Mouse (Mus musculus) layer of hippocampus, adult 9-10 months (tissue): Measurements from ENCODE around the gene Ank3.

Source experiments
- DNase-seq: peaks from one replicate; pipeline ENCODE4 v3.0.0; 2022; ENCODE audit warnings: low spot score

Gene Ank3

DNA sequence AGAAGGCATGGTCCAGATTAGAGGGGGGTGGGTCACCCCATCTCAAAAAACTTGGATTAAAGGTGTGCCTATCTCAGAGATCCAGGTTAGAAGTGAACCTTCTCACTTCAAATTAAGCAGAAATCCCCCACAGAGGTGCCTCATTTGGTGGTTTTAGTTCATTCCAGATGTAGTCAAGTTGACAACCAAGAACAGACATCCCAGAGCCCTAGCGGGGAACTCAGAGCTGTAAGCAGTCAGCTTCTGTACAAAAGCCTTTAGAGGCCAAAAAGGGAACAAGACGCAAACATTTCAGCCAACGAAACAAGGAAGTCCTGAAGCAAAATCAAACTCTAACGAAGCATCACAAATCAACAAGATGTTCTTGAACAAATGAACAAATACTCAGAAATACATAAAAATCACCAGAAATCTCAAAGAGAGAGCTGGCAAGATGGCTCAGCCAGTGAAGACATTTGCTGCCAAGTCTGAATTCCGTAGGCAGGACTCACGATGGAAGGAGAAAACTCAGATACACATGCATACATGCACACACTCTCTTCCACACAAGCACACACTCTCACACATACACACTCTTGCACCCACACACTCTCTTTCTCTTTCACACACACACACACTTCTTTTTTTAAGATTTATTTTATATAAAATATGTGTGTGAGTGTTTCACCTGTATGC is 665.4 kb downstream of the Ank3 start:
- DNase-seq, result no peak

DNA sequence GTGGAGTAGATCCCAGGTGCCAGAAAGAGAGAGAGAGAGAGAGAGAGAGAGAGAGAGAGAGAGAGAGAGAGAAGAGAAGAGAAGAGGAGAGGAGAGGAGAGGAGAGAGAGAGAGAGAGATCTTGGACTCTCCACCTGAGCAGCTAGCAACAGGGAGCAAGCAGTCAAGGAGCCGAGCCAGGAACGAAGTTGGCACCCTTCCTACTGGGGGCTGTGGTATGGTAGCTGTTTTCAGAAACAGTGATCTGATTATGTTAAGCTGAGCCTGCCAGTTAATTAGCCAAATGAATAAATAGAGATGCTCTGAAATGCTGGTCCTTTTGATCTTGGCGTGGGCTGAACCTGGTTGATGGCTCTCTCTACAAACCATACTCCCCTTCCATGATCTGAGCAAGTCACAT is 666.6 kb downstream of the Ank3 start:
- no peak for DNase-seq

DNA sequence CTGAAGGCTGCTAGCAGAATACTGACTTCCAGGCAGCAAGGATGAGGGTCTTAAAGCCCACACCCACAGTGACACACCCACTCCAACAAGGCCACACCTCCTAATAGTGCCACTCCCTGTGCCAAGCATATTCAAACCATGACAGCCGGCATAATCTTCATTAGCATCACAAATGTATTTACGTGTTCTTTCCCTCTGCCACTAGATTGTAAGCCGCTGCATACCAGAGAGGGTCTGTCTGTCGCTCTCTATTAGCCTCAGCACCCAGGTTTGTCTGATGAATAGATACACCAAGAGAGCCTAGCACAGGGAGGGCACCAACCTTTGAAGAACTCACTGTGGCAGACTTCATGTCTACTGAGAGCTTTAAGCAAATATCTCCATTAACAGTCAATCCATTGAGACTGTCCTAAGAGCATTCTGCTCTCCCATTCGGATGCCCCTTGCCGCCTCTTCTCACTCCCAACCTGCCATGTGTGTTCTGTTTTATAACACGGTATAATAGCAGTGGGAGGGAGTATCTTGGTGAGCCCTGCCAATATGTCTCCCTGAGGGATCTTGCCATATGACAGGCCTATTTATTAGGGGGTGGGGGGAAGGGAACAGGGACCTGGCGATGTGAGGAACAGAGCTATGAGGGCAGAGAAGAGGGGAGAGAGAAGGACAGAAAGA is 668.1 kb downstream of the Ank3 start:
- no peak for DNase-seq

GRCm38 (mm10) chr10:70067169-70068115 is 668.9 kb downstream of the Ank3 start:
- DNase-seq, result no peak

DNA sequence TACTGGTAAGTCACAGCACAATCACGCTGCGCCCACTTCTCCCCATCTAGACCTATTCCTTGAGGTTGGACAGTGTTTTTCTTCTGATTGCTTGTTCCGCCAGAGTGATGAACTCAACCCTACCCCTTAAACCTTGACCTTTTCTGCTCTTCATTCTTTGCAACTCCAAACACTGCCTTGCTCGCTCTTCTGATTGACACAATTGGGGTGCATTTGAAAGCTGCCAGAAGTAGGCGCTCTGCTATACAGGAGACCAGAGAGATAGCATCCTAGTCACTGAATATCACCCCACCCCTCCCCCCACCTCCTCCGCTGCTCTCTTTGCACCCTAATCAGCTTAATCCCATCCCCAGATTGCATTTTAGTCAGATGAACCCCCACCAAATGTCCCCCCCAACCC is 670.7 kb downstream of the Ank3 start:
- DNase-seq, result no peak

GRCm38 (mm10) chr10:70071334-70071733 is 672.8 kb downstream of the Ank3 start:
- DNase-seq, result no peak
